Mouse (Mus musculus) testis, postnatal 14 days (tissue): Measurements from ENCODE around the gene Stat5a.

ENCODE experiments used
- DNase-seq: peaks from one replicate; pipeline ENCODE4 v3.0.0; 2021; ENCODE audit warnings: low spot score

Gene Stat5a

GRCm38 (mm10) chr11:100896078-100896477 is 36.9 kb downstream of the Stat5a start:
- DNase-seq, result no peak

- no peak for DNase-seq
Observed at GRCm38 (mm10) chr11:100897294-100898231, 38.4 kb downstream of the Stat5a start.

- DNase-seq, result no peak
Observed at GRCm38 (mm10) chr11:100898441-100899199, 39.5 kb downstream of the Stat5a start.

GRCm38 (mm10) chr11:100904580-100905351 is 45.6 kb downstream of the Stat5a start:
- no peak for DNase-seq

- no peak for DNase-seq
Observed at GRCm38 (mm10) chr11:100905929-100906328, 46.8 kb downstream of the Stat5a start.

- no peak for DNase-seq
Observed at GRCm38 (mm10) chr11:100906885-100907284, 47.7 kb downstream of the Stat5a start.

- DNase-seq, result no peak
Observed at GRCm38 (mm10) chr11:100908112-100908511, 49.0 kb downstream of the Stat5a start.

GRCm38 (mm10) chr11:100908567-100908966 is 49.4 kb downstream of the Stat5a start:
- DNase-seq, result no peak

GRCm38 (mm10) chr11:100912401-100913155 is 53.4 kb downstream of the Stat5a start:
- no peak for DNase-seq

- DNase-seq, result no peak
Observed at GRCm38 (mm10) chr11:100914415-100914814, 55.3 kb downstream of the Stat5a start.

GRCm38 (mm10) chr11:100915063-100915462 is 55.9 kb downstream of the Stat5a start:
- DNase-seq, result no peak

- no peak for DNase-seq
Observed at GRCm38 (mm10) chr11:100916432-100916971, 57.4 kb downstream of the Stat5a start.

GRCm38 (mm10) chr11:100918007-100918406 is 58.9 kb downstream of the Stat5a start:
- no peak for DNase-seq

- DNase-seq, result no peak
Observed at GRCm38 (mm10) chr11:100920887-100921624, 61.9 kb downstream of the Stat5a start.

- no peak for DNase-seq
Observed at GRCm38 (mm10) chr11:100924386-100924919, 65.3 kb downstream of the Stat5a start.

- DNase-seq, result no peak
Observed at GRCm38 (mm10) chr11:100927386-100927785, 68.2 kb downstream of the Stat5a start.

GRCm38 (mm10) chr11:100930611-100931010 is 71.5 kb downstream of the Stat5a start:
- DNase-seq, result no peak

GRCm38 (mm10) chr11:100931254-100931921 is 72.2 kb downstream of the Stat5a start:
- peak; percentile 52 for DNase-seq
